Mouse (Mus musculus): Measurements from ENCODE around the gene Timeless.

The Timeless gene

GRCm38 (mm10) chr10:128298243-128298642 is 66.4 kb downstream of the Timeless start:
- no peak for DNase-seq

GRCm38 (mm10) chr10:128298702-128299171 is 66.9 kb downstream of the Timeless start, which contains the start of gene Il23a:
Il23a (minus strand) TSS chr10:128298752.
- DNase-seq, result no peak

GRCm38 (mm10) chr10:128302357-128302756 is 70.5 kb downstream of the Timeless start:
- no peak for DNase-seq
